13 mouse cellular contexts compared by ENCODE assay signal in the genomic region with DNA sequence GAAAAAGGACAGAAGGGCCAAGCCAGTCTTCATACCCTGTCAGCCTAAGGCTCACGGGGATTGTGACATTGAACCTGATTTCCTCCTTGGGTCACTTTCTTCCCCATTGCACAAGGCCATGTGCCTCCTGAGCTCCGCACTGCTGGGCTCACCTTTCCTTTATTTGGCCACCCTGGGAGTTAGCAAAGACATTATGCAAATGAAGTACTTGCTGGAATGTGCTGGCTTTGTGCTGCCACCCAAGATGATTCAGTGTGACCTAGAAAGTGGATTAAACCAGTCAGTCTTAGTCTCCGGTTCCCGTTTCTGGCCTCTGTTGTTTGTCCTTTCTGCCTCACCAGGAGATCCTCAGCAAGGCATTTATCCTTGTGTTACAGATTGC. TPM values are rescaled to one million over a fixed set of nuclear protein-coding genes. Genes with fewer than 3 reads are reported as not detected.
A peak's percentile ranks its signal among the peaks of the same experiment; 100 is the strongest.
DNase-seq lines count a peak whose midpoint lies in the region; ATAC-seq and TF ChIP-seq lines count a peak whose summit lies in the region.
"Had no signal": no experiment of that assay in that cellular context is flagged by ENCODE, and none has a peak within 500 bp of the region (broad histone marks: within the 10 kb centered on the region; RNA-seq: fewer than 3 reads in every experiment).

No protein-coding gene starts in this region.

- WGBS in lung, postnatal 0 days = 46% methylated on average over 4 of the region's 4 CpGs

- no peak overlapping the region for H3K9ac ChIP-seq in lung, postnatal 0 days (replicated peaks; ENCODE audit: low read depth)
- H3K9ac ChIP-seq: embryonic facial prominence, embryonic 15.5 days; hindbrain, embryonic 13.5 days; lung, embryonic 14.5 days had no signal

- TF ChIP-seq EP300 in lung, postnatal 0 days (IDR thresholded peaks at IDR 0.05) = no peak

- no peaks in the 10 kb centered on the region for H3K36me3 ChIP-seq in lung, postnatal 0 days (ENCODE audit: insufficient read depth, low read length)
- H3K36me3 ChIP-seq: embryonic facial prominence, embryonic 15.5 days; heart, embryonic 10.5 days; hindbrain, embryonic 13.5 days; limb, embryonic 10.5 days had no signal

- TF ChIP-seq CTCF in lung, postnatal 0 days (IDR thresholded peaks at IDR 0.05) = no peak

- peak; percentile 73 for ATAC-seq in lung, postnatal 0 days
- ATAC-seq in activated CD4-positive, CD25-positive, alpha-beta regulatory T cell, adult 4 months = no peak

- no peak overlapping the region for H3K27ac ChIP-seq in lung, postnatal 0 days (ENCODE audit: low read length)
- H3K27ac ChIP-seq: embryonic facial prominence, embryonic 15.5 days; heart, embryonic 10.5 days; hindbrain, embryonic 13.5 days; limb, embryonic 10.5 days had no signal

- H3K4me3 ChIP-seq in lung, postnatal 0 days (ENCODE audit: low read depth, low read length) = no peak overlapping the region
- H3K4me3 ChIP-seq: embryonic facial prominence, embryonic 15.5 days; heart, embryonic 10.5 days; hindbrain, embryonic 13.5 days; limb, embryonic 10.5 days had no signal

- no peaks in the 10 kb centered on the region for H3K4me1 ChIP-seq in lung, postnatal 0 days (ENCODE audit: insufficient read depth, low read depth, low read length)
- H3K4me1 ChIP-seq: heart, embryonic 10.5 days had no signal

- peak; percentile 73 for DNase-seq in lung, postnatal 0 days (ENCODE audit: low spot score)
- no peak for DNase-seq in lung, postnatal 10 days
- peak; percentile 97 for DNase-seq in ZHBTc4 (ENCODE audit: low read depth, low spot score)
- peak; percentile 76 for DNase-seq in kidney, adult 9 months
- DNase-seq in retina, postnatal 1 day = peak; percentile 74
- no peak for DNase-seq in testis, postnatal 10 days (ENCODE audit: low spot score)
- DNase-seq: cerebellum, postnatal 14 days; lung, embryonic 14.5 days had no signal

- no peaks in the 10 kb centered on the region for H3K27me3 ChIP-seq in lung, postnatal 0 days (replicated peaks; ENCODE audit: insufficient read depth, low read length)
- H3K27me3 ChIP-seq: embryonic facial prominence, embryonic 15.5 days; hindbrain, embryonic 13.5 days had no signal

- no peak overlapping the region for H3K4me2 ChIP-seq in lung, postnatal 0 days (replicated peaks; ENCODE audit: low read depth, low read length)
- H3K4me2 ChIP-seq: embryonic facial prominence, embryonic 15.5 days; hindbrain, embryonic 13.5 days; lung, embryonic 14.5 days had no signal

- no peaks in the 10 kb centered on the region for H3K9me3 ChIP-seq in lung, postnatal 0 days (ENCODE audit: low read length)
- H3K9me3 ChIP-seq: embryonic facial prominence, embryonic 15.5 days; heart, embryonic 10.5 days; hindbrain, embryonic 13.5 days; limb, embryonic 10.5 days had no signal

RNA-seq across cellular contexts. Expression of a gene that starts 20.6 kb away (rescaled TPM):
- polyA plus RNA-seq in lung, postnatal 0 days (2015; fragmentation: Nextera tagmentation; extraction: Ambion mirVana) = 6.0 and 7.5 TPM in 2 replicates
- 1 to 10 TPM in 1 of 2 experiments, under 1 TPM in 1; 0.69 to 1.0 TPM for polyA plus RNA-seq in activated CD4-positive, CD25-positive, alpha-beta regulatory T cell, adult 4 months (2017; shearing (Covaris generic))

RNA-seq across cellular contexts. Expression of a gene that starts 31.9 kb away (rescaled TPM):
- 152 and 167 TPM in 2 replicates for polyA plus RNA-seq in lung, postnatal 0 days (2015; fragmentation: Nextera tagmentation; extraction: Ambion mirVana)
- 1 to 10 TPM; 4.7 to 5.4 TPM for polyA plus RNA-seq in activated CD4-positive, CD25-positive, alpha-beta regulatory T cell, adult 4 months (2017; shearing (Covaris generic))

RNA-seq across cellular contexts. Expression of a gene that starts 53.1 kb away (rescaled TPM):
- polyA plus RNA-seq in lung, postnatal 0 days (2015; fragmentation: Nextera tagmentation; extraction: Ambion mirVana) = 50.1 and 50.2 TPM in 2 replicates
- polyA plus RNA-seq in activated CD4-positive, CD25-positive, alpha-beta regulatory T cell, adult 4 months (2017; shearing (Covaris generic)) = 10 to 100 TPM; 51.0 to 57.8 TPM

Comparison
In these comparisons a context has a peak if more than half of its experiments do, and no peak if none do; other contexts are left out.
1. DNase-seq: peak in lung, postnatal 0 days (single experiment), ZHBTc4 (single experiment), kidney, adult 9 months (single experiment) and retina, postnatal 1 day (single experiment); none in lung, postnatal 10 days (single experiment) and testis, postnatal 10 days (single experiment).
2. RNA of a gene that starts 31.9 kb away (polyA plus RNA-seq): 152 to 167 TPM in lung, postnatal 0 days; 4.7 to 5.4 TPM in activated CD4-positive, CD25-positive, alpha-beta regulatory T cell, adult 4 months; every median in the first group is over 10 times any median in the second.